Mouse (Mus musculus) neural tube, embryonic 11.5 days (tissue): ENCODE results near the gene Fam92a. TPM values are rescaled to one million over a fixed set of nuclear protein-coding genes. Genes with fewer than 3 reads are reported as not detected.
A peak's percentile ranks its signal among the peaks of the same experiment; 100 is the strongest.
"Not testable (repeated sequence)": the region's sequence is repeated elsewhere in the genome, so short reads cannot be mapped to it uniquely, and the experiment has no call there.

Experiments used
- ATAC-seq: fragments of 200-750 bp; cut with Nextera tagmentation; 2 replicates; pipeline ENCODE4 v1.8.0; 2017; ENCODE audit warnings: moderate number of reproducible peaks, mild to moderate bottlenecking, moderate TSS enrichment, moderate library complexity; ENCODE audit not compliant: insufficient read depth, low FRiP score, low TSS enrichment
- DNase-seq: peaks from one replicate; pipeline ENCODE4 v3.0.0-alpha.2; 2015; ENCODE audit warnings: low spot score
- H3K27ac ChIP-seq: fragments of 300-500 bp; sonication (generic); 2 replicates; pipeline ENCODE4 v1.5.1; 2014; ENCODE audit warnings: low read depth, mild to moderate bottlenecking, low read length
- H3K27me3 ChIP-seq: fragments of 300-500 bp; sonication (generic); 2 replicates; pipeline ENCODE4 v1.6.1; 2014; ENCODE audit warnings: mild to moderate bottlenecking, low read length, mixed read lengths; ENCODE audit not compliant: control insufficient read depth, insufficient read depth
- H3K36me3 ChIP-seq: fragments of 300-500 bp; sonication (generic); 2 replicates; pipeline ENCODE4 v1.6.1; 2014; ENCODE audit warnings: mild to moderate bottlenecking, low read length, moderate library complexity, mixed read lengths; ENCODE audit not compliant: control insufficient read depth, insufficient read depth
- H3K4me1 ChIP-seq: fragments of 300-500 bp; sonication (generic); 2 replicates; pipeline ENCODE4 v1.6.1; 2014; ENCODE audit warnings: low read length, mixed read lengths; ENCODE audit not compliant: control insufficient read depth, insufficient read depth
- H3K4me2 ChIP-seq: fragments of 300-500 bp; sonication (generic); 2 replicates; pipeline ENCODE4 v1.6.1; 2014; ENCODE audit warnings: low read depth, mild to moderate bottlenecking, moderate library complexity
- H3K4me3 ChIP-seq: fragments of 300-500 bp; sonication (generic); 2 replicates; pipeline ENCODE4 v1.5.1; 2014; ENCODE audit warnings: low read depth, low read length
- H3K9ac ChIP-seq: fragments of 300-500 bp; sonication (generic); 2 replicates; pipeline ENCODE4 v1.6.1; 2014; ENCODE audit warnings: mild to moderate bottlenecking, low read length
- H3K9me3 ChIP-seq: fragments of 300-500 bp; sonication (generic); 2 replicates; pipeline ENCODE4 v1.6.1; 2016; ENCODE audit warnings: low read length; ENCODE audit not compliant: control insufficient read depth
- WGBS: fragments of 180-500 bp; shearing (Covaris S2); extraction: QIAGEN DNeasy Blood & Tissue Kit; methylation state at CpG from one replicate; pipeline ENCODE4 v1.1.7; 2014; 5-methylcytosine and 5-hydroxymethylcytosine counted together
- polyA plus RNA-seq: library from polyadenylated mRNA; unstranded; fragments of >200 nt; fragmentation: Nextera tagmentation; extraction: Ambion mirVana; gene quantifications from 2 replicates; pipeline ENCODE4 v1.2.1, GENCODE M21; 2014

The Fam92a gene
- polyA plus RNA-seq: 88.4 and 92.4 TPM in 2 replicates

- Histone ChIP-seq H3K4me1 (peaks cover 6% of the 10 kb centered on the region), H3K9me3 (no peaks in the 10 kb centered on the region), H3K36me3 (0 out of 2 replicates have a peak, but pooled peaks cover 3% of the 10 kb centered on the region), H3K9ac (peak within 1 kb of the TSS; percentile 98), H3K27me3 (no peaks in the 10 kb centered on the region), H3K4me2 (peak within 1 kb of the TSS; percentile 64), H3K27ac (peak within 1 kb of the TSS; percentile 85), H3K4me3 (peak within 1 kb of the TSS; percentile 81)
- ATAC-seq: peak; percentile 91
- peak; percentile 88 for DNase-seq
- under 1% methylated on average over 66 of the region's 74 CpGs for WGBS
Measured at GRCm38 (mm10) chr4:12171318-12172091, at the start of gene Fam92a. Gene Fam92a, minus strand, starts transcription at chr4:12172015.

GRCm38 (mm10) chr4:12178992-12179391 is 7.2 kb upstream of the Fam92a start:
- Histone ChIP-seq H3K4me1 (no peaks in the 10 kb centered on the region), H3K27ac (no peak overlapping the region), H3K9ac (no peak overlapping the region), H3K4me2 (no peak overlapping the region), H3K4me3 (no peak overlapping the region), H3K27me3 (no peaks in the 10 kb centered on the region), H3K9me3 (no peaks in the 10 kb centered on the region), H3K36me3 (no peaks in the 10 kb centered on the region)
- WGBS: 88% methylated on average over 10 of the region's 10 CpGs
- DNase-seq (no peak), ATAC-seq (no peak)

GRCm38 (mm10) chr4:12170986-12171317 is 863 bp downstream of the Fam92a start:
- Histone ChIP-seq H3K36me3 (0 out of 2 replicates have a peak, but pooled peaks cover 3% of the 10 kb centered on the region), H3K27me3 (no peaks in the 10 kb centered on the region), H3K9me3 (no peaks in the 10 kb centered on the region), H3K27ac (peak overlapping the region; percentile 85), H3K4me3 (peak overlapping the region; percentile 81), H3K4me2 (peak overlapping the region; percentile 64), H3K4me1 (peaks cover 6% of the 10 kb centered on the region), H3K9ac (peak overlapping the region; percentile 98)
- DNase-seq (no peak), ATAC-seq (no peak)
- 23% methylated on average over 9 of the region's 9 CpGs for WGBS

- H3K4me3 ChIP-seq: no peak overlapping the region
- ATAC-seq (no peak), DNase-seq (no peak)
- no peak overlapping the region for H3K9ac ChIP-seq
- no peaks in the 10 kb centered on the region for H3K27me3 ChIP-seq
- H3K27ac ChIP-seq: no peak overlapping the region
- H3K4me2 ChIP-seq: no peak overlapping the region
- no peaks in the 10 kb centered on the region; the same call in 1 of the 2 replicates for H3K9me3 ChIP-seq
- H3K36me3 ChIP-seq: peaks cover 6% of the 10 kb centered on the region; the same call in 1 of the 2 replicates
- H3K4me1 ChIP-seq: no peaks in the 10 kb centered on the region
Measured at GRCm38 (mm10) chr4:12147660-12148059, 24.2 kb downstream of the Fam92a start.

- 92% methylated on average over 6 of the region's 7 CpGs for WGBS
- H3K4me2 ChIP-seq, DNase-seq: not testable (repeated sequence)
Measured at GRCm38 (mm10) chr4:12141516-12141915, 30.3 kb downstream of the Fam92a start.

GRCm38 (mm10) chr4:12140592-12141062 is 31.2 kb downstream of the Fam92a start:
- H3K36me3 ChIP-seq, H3K27me3 ChIP-seq, H3K27ac ChIP-seq, DNase-seq, H3K9ac ChIP-seq, H3K4me1 ChIP-seq, H3K9me3 ChIP-seq: not testable (repeated sequence)
- peak overlapping the region; percentile 30 for H3K4me2 ChIP-seq
- peak; percentile 85 for ATAC-seq
- WGBS: 12% methylated on average over 23 of the region's 40 CpGs
- peak overlapping the region; percentile 21 for H3K4me3 ChIP-seq

More at GRCm38 (mm10) chr4:12141516-12141915, 30.3 kb downstream of the Fam92a start:
- not testable (repeated sequence) for H3K36me3 ChIP-seq, H3K4me3 ChIP-seq, H3K9me3 ChIP-seq, H3K27ac ChIP-seq, H3K9ac ChIP-seq, H3K27me3 ChIP-seq, H3K4me1 ChIP-seq, ATAC-seq

GRCm38 (mm10) chr4:12140141-12140567 is 31.7 kb downstream of the Fam92a start, which contains the start of gene Rbm12b1:
Gene Rbm12b1, plus strand, starts transcription at chr4:12140264.
- peak within 1 kb of the TSS; percentile 30 for H3K4me2 ChIP-seq
- H3K4me3 ChIP-seq: peak within 1 kb of the TSS; percentile 27
- not testable (repeated sequence) for H3K4me1 ChIP-seq, H3K9me3 ChIP-seq, H3K27ac ChIP-seq, H3K36me3 ChIP-seq, H3K27me3 ChIP-seq
- peak; percentile 82 for DNase-seq
- peak; percentile 96 for ATAC-seq
- WGBS: 6% methylated on average over 17 of the region's 32 CpGs
- peak within 1 kb of the TSS; percentile 42 for H3K9ac ChIP-seq
